Mouse (Mus musculus) left cerebral cortex, postnatal 4 days (tissue): ENCODE results near the gene Ppp1r26. TPM values are rescaled to one million over a fixed set of nuclear protein-coding genes. Genes with fewer than 3 reads are reported as not detected.
A peak's percentile ranks its signal among the peaks of the same experiment; 100 is the strongest.

Experiments used
- DNase-seq: peaks from one replicate; pipeline ENCODE4 v3.0.0-alpha.2; 2022
- intact Hi-C: fragments of 180-260 bp; cut with DNase I; formaldehyde crosslinking; loops from one replicate; pipeline ENCODE4 v1.15.1; 2025
- total RNA-seq, 2 experiments: library from RNA; stranded (reverse); gene quantifications; 2 replicates each; pipeline ENCODE4 v1.2.3; 2021

The Ppp1r26 gene
- total RNA-seq = 10 to 100 TPM; 35.8 to 36.2 TPM

DNA sequence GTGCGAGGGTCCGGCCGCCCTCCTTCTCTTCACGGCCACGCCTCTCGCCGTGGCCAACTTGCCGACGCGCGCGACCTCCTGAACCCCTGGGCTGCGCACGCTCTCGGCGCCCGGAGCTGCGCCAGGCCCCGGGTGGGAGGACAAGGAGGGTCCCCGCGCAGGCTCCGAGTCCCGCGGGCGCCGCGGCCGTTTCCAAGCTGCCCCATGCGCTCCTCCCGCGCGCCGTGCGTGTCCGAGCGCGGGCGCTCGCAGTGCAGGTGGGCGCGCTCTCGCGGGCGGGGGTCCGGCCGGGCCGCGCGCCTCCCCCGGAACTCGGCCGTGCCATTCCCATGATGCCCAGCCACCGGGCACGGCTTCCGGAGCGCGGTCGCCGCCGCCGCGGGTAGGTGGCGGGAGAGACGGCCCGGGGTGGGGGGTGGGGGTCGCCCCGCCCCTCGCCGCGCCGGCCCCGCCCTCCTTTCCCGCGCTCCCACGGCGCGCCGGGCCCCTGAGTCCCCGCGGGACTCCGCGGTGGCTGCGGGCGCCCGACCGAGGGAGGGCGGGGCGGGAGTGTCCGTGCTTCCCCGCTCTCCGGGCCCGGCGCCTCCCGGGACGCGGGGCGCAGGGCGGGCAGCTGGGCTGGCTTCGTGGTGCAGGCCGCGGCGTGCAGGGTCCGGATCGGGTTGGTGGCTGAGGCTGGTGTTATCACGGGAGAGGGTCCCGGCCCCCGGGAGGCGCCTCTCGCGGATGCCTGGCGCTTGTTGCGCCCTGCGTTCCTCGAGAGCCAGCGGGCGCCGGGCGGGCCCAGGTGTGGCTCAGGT lies at the start of gene Ppp1r26:
TSS of gene Ppp1r26 (plus strand) at position 286 of the 800 bp plus-strand sequence.
- intact Hi-C loops = loop anchor here (10.0 kb wide), 1 partner anchor 902 kb away; no protein-coding TSS in a partner anchor
- peak; percentile 44 for DNase-seq

DNA sequence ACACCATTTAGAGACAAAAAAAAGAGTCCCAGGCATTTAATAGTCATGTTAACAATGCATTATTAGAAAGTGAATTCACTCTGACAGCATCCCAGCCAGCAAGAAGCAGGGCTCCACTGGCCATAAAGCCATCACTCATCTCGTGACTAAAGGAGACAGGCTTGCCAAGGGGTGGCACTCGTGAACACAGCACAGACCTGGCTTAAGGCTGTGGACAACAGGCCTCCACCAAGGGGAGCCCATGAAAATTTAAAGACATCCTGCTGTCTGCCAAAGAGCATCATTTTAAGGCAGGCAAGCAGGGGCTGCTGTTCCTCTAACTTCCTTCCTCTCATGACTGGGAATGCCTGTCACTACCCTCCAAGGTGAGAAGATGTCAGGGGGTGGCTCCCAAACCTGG lies 49.7 kb upstream of the Ppp1r26 start:
- DNase-seq = no peak
- intact Hi-C loops = no loop called here

DNA sequence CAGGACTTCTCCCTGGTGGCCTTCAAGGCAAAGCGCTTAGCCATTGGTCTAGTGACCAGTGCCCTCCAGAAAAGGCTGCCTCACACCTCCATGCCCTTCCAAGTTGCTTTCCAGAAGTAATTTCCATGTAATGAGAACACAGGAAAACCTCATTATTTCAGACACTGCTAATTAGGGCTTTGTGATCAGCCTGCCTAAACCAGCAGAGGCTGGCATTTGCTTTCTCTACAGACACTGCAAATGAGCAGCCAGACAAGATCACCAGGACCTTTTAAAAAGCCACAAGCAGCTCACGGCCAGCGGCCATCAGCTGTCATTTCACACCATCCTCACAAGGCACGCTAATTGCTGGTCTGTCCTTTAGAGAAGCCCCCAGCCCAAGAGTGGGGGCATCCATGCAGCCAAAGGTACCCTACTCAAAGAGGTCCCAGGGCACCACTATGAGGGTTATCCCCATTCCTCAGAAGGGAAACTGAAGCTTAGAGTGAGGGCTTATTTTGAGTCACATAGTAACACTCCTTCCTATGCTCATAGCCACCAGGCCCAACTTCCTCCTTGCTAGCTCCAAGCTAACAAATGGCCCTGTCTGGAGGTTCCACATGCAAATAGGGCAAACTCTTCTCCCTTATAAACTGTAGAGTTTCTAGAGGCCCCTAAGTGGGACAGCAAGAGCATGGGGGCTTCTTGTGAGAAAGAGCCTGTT lies 49.0 kb upstream of the Ppp1r26 start:
- intact Hi-C loops = no loop called here
- DNase-seq = no peak

DNA sequence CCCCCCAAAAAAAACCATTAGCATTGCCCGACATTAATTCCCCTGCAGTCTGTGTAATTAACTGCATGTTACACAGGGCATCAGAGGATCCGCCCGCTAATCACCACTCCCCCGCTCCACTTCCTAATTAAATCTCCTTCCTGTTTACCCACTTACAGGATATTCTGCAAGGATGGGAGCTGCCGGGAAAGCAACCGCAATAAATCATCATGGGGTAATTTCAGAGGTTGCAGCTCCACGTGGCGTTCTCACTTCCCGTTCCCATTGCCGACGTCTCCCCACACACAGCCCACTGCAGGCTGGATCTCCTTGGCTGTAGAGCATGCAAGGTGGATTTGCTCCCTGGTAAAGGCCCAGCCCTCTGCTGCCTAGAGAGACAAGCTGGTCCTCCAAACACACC lies 45.0 kb upstream of the Ppp1r26 start:
- no peak for DNase-seq
- intact Hi-C loops = no loop called here

DNA sequence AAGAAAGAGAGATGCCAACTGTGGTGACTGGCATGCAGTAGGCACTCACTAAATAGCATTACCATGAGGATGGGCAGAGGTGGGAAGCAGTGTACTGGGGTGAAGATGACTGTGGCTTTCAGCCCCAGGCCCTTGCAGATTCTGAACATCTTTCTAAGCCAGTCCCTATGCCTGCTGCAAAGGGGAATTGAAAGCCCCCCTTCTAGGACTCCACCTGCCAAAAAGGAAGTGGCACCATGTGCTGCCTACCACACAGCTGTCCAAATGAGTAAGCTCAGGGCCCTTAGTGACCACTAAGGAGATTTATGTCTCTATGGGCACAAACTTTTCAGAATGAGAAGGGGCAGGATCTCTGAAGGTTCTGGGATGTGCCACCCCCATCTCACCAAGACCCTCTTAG lies 44.5 kb upstream of the Ppp1r26 start:
- DNase-seq = no peak
- intact Hi-C loops = no loop called here

DNA sequence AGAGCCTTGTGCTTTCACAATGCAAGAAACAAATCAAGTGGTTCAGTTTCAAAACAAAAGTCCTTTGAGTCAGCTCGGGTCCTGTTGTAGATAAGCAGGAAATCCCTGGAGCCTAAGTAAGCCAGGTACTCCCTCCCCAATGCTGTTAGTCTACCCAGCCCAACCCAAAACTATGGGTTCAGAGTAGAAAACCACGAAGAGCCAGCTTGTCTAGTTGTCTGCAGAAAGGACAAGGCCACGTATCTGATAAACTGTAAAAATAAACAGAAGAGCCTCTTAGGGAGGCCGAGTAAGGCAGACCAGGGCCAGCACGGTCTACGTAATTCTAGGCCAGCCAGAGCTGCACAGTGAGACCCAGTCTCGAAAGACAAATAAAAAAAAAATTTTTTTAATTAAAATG lies 38.8 kb upstream of the Ppp1r26 start:
- no peak for DNase-seq
- intact Hi-C loops = no loop called here

DNA sequence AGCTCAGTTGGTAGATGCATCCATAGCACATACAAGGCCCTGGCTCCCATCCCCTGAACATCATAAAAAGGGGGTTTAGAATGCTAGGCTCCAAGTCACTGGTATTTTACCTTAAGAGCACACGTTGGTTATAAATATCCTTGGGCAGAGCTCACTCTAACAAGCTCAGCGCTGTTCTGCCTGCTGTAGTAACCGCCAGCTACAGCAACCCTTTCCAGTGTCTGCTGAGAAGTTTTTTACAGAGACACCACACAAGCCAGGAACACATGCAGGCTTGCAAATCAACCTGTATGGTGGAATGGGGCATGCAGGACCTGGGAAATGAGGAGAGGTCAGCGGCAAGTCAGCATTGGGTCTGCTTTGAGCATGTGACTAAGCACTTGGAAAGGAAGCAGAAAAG lies 37.5 kb upstream of the Ppp1r26 start:
- DNase-seq = no peak
- intact Hi-C loops = no loop called here

DNA sequence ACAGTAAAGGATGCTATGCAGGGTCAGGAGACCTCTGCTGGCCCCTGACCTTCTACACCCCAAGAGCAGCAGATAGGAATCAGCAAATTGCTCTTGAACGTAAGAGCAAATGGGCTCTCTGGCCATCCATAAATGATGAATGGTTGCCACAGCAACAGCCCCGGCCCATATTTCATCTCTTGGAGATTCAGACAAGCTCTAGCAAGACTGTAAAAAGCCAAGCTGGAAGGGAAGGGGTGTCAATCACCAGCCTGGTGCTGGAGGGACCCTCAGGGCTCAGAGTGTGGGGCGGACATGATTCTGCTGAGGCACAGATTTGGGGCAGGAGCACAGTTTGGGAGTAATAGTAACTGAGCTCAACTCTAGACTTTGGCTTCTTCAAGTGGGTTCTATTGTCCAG lies 37.0 kb upstream of the Ppp1r26 start:
- DNase-seq = no peak
- intact Hi-C loops = no loop called here

DNA sequence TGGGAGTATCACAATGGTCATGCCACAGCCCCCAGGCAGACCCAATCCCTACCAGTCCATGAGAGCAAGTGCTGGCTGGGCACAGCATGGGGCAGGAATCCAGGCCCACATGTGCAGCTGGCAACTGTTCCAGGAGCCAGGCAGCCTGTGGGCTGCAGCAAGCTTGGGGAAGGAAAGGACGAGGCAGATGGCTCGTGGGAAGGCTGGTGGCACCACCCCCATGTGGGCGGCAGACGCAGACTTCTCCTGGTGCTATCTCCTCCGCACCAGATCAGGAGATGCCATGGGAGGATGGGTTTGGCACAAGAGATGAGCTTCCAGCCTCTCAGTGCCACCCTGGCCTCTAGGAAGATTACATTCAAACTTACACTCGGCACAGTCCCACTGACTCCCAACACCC lies 33.7 kb upstream of the Ppp1r26 start:
- DNase-seq = peak; percentile 83
- intact Hi-C loops = no loop called here

DNA sequence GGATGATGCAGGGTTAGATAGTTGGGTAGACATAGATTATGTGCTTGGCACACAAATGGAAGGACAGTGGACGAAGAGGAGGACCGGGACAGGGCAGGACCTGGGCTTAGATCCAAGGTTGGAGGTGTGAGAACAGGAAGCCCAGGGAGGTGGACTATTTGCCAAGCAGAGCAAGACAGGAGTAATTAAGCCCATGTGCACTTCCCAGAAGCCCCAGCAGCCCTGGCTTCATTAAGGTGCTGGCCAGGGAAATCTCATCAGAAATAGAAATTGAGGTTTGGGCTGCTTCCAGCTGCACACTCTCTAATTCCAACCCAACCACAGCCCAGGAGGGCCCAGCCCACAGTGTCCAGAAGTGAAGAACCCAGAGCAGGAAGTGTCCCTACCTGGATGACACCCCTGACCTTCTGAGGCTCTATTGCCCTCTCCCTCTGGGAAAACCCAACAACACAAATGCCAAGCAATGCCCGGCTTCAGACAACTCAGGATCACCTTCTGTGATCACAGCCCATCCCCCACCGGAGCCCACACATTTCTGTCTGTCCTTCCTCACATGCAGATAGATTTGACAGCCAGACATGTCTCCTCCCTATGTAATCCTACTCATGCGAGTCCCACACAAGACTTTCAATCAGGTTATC lies 32.4 kb upstream of the Ppp1r26 start:
- intact Hi-C loops = no loop called here
- no peak for DNase-seq

DNA sequence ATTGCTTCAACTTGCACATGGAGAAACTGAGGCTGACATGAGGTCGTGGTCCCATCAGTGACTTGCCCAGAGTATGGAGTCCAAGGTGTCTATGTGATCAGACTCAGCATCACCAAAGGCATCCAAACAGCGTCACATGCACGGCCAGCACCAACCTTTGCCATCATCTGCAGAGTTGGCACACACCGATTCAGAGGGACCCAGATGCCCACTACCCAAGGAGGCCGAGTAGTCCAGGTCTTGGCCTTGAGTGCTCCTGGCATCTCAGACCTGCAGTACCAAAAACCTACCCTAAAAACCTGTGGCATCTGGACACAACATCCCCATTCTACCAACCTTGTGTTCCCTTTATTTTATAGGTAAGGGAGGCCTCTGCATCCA lies 31.9 kb upstream of the Ppp1r26 start:
- no peak for DNase-seq
- intact Hi-C loops = no loop called here

DNA sequence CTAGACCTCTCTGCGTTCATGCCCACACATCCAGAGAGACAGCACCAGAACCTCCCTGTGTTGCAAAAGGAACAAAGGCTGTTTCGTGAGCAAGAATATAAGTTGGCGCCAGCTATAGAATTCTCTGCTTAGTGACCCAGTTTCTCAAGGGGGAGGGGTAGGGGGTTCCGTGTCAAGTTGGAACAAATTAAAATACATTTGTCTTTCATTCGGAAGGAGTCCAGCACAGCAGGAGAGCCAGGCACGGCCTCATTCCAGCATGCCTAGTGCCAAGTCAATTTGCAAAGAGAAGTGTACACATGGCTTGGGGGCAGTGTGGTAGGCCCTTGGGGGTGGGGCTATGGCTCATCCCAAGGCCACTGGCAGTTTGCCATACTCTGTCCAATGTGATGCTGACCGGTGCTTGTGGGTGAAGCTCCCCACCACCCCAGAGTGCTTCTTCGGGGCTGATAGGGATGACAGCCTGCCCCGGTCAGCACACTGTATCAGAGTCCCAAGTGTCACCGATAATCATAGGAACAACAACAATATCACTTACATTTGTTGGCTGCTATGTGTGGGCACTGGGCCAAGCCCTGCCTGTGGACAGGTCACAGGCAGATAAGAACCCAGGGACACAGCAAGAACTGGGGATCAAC lies 31.1 kb upstream of the Ppp1r26 start:
- intact Hi-C loops = no loop called here
- DNase-seq = peak; percentile 90

DNA sequence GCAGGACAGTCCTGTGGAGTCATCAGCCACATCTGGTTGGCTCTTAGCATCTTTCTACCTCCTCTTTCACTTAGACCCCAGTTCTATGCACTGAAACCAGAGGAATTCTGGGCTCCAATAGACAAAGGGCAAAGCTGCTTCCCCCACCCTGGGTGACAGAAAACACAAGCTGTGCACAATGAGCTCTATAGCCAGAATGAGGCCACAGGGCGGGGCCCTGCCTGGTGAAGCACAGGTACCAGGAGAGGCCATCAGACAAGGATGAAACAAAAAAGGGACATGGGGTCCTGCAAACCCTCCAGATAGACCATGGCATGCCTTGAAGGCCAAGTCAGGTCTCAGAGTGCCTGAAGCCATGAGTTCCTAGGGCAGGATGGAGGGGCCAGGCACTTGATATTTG lies 30.1 kb upstream of the Ppp1r26 start:
- intact Hi-C loops = no loop called here
- DNase-seq = no peak

DNA sequence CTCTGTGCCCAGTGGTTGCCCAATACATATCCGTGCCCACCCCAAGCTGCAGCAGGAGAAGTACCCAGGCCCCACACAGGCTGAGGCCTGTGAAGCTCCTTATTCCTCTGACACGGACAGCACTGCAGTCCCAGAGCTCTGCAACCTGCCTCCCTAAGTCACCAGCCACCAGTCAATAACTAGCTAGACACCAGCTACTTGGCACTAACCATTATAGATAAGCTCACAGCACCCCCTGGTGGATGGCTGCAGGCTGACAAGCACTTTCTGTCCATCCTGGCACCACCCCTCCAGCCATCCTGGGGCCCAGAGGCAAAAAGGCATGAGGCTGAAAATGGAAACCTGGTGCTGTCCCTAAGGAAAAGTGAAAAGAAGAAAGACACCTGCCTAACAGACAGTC lies 28.6 kb upstream of the Ppp1r26 start:
- intact Hi-C loops = loop anchor here (2.0 kb wide), 2 partner anchors 213 to 491 kb away; no protein-coding TSS in a partner anchor
- DNase-seq = peak; percentile 94

DNA sequence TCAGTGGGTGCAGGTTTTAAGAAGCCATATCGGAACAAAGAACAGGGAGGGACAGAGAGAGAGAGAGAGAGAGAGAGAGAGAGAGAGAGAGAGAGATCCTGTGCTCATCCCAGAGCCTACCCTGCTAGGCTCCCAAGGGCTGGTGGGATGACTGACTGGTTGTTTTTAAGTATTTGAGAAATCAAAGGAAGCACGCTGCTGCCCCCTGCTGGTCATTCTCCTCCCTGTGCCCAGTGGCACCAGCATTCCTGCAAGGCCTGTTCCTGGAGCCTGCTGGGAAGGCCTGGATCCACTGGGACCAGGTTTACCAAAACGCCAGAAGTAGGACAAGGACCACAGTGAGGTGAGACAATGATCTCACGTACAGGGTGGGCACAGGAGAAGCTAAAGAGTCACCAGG lies 26.7 kb upstream of the Ppp1r26 start:
- intact Hi-C loops = loop anchor here (1.0 to 10.0 kb wide), 4 partner anchors 215 to 855 kb away; no protein-coding TSS in a partner anchor
- peak; percentile 95 for DNase-seq

DNA sequence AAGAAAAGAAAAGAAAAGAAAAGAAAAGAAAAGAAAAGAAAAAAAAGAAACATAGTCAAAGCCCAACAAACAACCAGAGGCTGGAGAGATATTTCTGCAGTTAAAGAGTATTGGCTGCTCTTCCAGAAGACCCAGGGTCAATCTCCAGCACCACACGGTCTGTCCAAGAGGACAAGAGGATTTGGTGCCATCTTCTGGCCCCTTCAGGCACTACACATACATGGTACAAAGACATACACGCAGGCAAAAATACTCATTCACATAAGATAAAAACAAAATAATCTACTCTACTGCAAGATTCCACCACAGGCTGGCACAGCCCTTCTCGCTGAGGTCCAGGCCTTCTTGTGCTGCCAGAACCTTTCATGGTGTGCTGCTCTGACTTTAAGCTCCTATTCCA lies 23.4 kb upstream of the Ppp1r26 start:
- DNase-seq = peak; percentile 59
- intact Hi-C loops = loop anchor here (10.0 kb wide), 1 partner anchor 858 kb away; no protein-coding TSS in a partner anchor

DNA sequence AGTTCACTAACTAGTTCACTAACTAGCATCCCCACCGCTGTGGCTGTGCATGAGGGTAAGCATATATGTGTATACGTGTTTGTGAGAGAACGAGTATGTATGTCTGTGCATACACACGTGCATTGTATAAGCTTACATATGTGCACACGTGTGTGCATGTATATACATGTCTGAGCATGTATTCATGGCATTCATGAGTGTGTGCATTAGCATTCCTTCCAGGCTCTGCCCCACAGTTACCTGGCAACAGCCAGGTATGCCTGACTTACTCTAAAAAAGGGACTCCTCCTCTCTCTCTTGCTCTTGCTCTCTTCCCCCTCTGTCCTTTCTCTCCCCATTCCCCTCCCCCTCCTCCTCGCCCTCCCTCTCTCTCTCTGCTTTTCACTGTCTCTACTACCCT lies 19.4 kb upstream of the Ppp1r26 start:
- no peak for DNase-seq
- intact Hi-C loops = loop anchor here (10.0 kb wide), 1 partner anchor 862 kb away; no protein-coding TSS in a partner anchor

DNA sequence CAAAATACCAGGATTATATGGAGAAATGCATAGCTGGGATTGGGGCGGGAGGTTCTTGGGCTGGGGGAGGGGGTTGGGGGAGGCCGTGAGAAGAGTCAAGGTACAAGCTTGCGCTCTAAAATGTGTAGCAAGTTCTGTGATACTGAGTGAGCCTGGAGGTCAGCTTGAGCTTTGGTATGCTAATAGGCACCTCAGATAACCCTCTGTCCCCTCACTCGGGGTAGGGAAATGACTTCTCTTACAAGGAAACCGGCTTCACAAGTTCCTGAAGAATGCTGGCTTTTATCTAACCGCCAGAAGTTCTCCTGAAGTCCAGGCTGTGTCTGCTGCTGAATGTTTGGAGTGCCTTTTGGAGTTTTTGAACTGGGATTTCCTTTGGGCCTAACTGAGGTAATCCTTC lies 15.8 kb upstream of the Ppp1r26 start:
- no peak for DNase-seq
- intact Hi-C loops = no loop called here

DNA sequence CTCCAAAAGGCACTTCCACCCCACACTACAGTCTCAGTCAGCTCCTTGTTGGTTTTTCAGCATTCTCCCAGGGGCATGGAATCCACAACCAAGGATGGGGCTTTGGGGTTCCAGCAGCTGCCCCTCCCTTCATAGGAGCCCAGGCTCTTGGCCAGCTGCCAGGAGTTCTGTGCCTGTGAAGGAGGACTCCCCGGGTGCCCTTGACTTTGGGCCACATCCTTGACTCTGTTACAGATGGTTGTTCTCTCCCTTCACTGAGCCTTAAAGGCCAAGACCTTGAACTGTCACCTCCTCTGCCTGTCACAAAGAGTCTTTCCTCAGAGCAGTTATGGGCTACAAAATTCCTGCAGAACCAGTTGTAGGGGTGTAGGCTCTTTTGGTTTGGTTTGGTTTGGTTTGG lies 13.8 kb upstream of the Ppp1r26 start:
- intact Hi-C loops = no loop called here
- DNase-seq = peak; percentile 71

DNA sequence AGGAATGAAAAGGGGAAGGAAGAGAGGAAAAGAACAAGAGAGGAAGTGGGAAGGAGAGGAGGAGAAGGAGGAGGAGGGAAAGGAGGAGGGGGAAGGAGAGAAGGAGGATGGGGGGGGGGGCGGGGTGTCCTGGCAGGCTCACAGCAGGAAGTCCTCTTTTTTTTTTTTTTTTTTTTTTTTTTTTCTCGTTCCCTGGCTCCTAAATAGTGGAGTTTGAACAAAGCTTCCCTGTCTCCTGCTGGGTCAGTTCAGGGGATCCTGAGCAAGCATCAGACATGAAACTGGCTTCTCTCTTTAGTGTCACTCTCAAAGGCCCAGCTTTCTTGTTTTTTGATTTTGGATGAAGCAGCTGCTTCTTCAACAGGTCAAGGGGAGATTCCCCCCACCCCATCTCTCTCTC lies 13.1 kb upstream of the Ppp1r26 start:
- intact Hi-C loops = no loop called here
- no peak for DNase-seq

DNA sequence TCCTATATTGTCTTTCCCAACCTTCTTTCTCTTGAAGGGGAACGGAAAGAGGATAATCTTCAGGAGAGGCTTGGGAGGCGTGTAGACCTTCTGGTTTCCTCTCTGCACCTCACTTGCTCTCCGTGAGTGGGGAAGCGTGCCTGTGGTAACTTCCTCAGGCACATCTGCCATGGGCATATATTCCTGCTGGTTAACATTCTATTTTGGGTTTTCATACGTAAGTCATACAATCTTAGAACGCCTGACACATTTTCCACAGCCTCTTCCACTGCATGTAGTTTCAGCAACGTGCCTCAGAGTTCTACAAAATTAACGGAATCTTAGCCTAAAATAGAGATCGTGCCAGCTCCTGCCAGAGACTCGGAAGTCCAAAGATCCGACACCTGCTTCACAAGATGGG lies 11.2 kb upstream of the Ppp1r26 start:
- intact Hi-C loops = no loop called here
- no peak for DNase-seq
